Mouse (Mus musculus): Measurements from ENCODE around the gene Ifi27. TPM values are rescaled to one million over a fixed set of nuclear protein-coding genes. Genes with fewer than 3 reads are reported as not detected.

Ifi27 gene
- 143 and 254 TPM in 2 replicates for polyA plus RNA-seq (2021; fragmentation: Nextera tagmentation)
- long read RNA-seq, experiment 1, transcript Ifi27-201 (6 exons, 889 nt), result minor isoform, 19 of 122 reads
- long read RNA-seq, experiment 1, transcript Ifi27-205 (7 exons, 977 nt), result major isoform, 80 of 122 reads
- long read RNA-seq, experiment 1, partial matches to known transcripts, result 5 of 122 reads
- long read RNA-seq, experiment 1, other reads (novel, unspliced or antisense), result 18 of 122 reads
- long read RNA-seq, experiment 2, transcript Ifi27-205 (7 exons, 977 nt), result major isoform, 46 of 53 reads
- long read RNA-seq, experiment 2, partial matches to known transcripts, result 0 of 53 reads
- long read RNA-seq, experiment 2, other reads (novel, unspliced or antisense), result 4 of 53 reads

GRCm38 (mm10) chr12:103433986-103434731 lies at the start of gene Ifi27:
Ifi27 (plus strand) TSS chr12:103434211.

GRCm38 (mm10) chr12:103388505-103389347 lies 45.3 kb upstream of the Ifi27 start, which contains the start of gene Otub2:
Otub2 (plus strand) TSS chr12:103388682.

GRCm38 (mm10) chr12:103407720-103408119 lies 26.3 kb upstream of the Ifi27 start, which contains the start of gene 9330161L09Rik:
9330161L09Rik (minus strand) TSS chr12:103407820.

GRCm38 (mm10) chr12:103425729-103426470 lies 8.1 kb upstream of the Ifi27 start, which contains the start of gene Ddx24:
Ddx24 (minus strand) TSS chr12:103425830.

GRCm38 (mm10) chr12:103443524-103443923 lies 9.5 kb downstream of the Ifi27 start, which contains the start of gene Ifi27l2a:
Ifi27l2a (minus strand) TSS chr12:103443680.

GRCm38 (mm10) chr12:103457140-103457539 lies 23.1 kb downstream of the Ifi27 start, which contains the start of gene Ifi27l2b:
Ifi27l2b (minus strand) TSS chr12:103457223.

Other genes starting within 250 kb of the Ifi27 start
- gene Prima1, start 192.1 kb upstream of the Ifi27 start, polyA plus RNA-seq (2021; fragmentation: Nextera tagmentation), result 2.1 TPM in 2 replicates
- 2.2 and 3.4 TPM in 2 replicates for gene Fam181a, start 123.2 kb upstream of the Ifi27 start, polyA plus RNA-seq (2021; fragmentation: Nextera tagmentation)
- gene Asb2, start 78.2 kb upstream of the Ifi27 start, polyA plus RNA-seq (2021; fragmentation: Nextera tagmentation), result 1.8 and 2.1 TPM in 2 replicates
- gene Otub2, start 45.5 kb upstream of the Ifi27 start, polyA plus RNA-seq (2021; fragmentation: Nextera tagmentation), result 29.6 and 30.0 TPM in 2 replicates
- gene 9330161L09Rik, start 26.4 kb upstream of the Ifi27 start, polyA plus RNA-seq (2021; fragmentation: Nextera tagmentation), result 0.19 and 0.38 TPM in 2 replicates
- 288 and 319 TPM in 2 replicates for gene Ddx24, start 8.4 kb upstream of the Ifi27 start, polyA plus RNA-seq (2021; fragmentation: Nextera tagmentation)
- gene Ifi27l2a, start 9.5 kb downstream of the Ifi27 start, polyA plus RNA-seq (2021; fragmentation: Nextera tagmentation), result 21.0 and 37.1 TPM in 2 replicates
- gene Ifi27l2b, start 23.0 kb downstream of the Ifi27 start, polyA plus RNA-seq (2021; fragmentation: Nextera tagmentation), result not detected in 2 replicates
- gene Ppp4r4, start 98.1 kb downstream of the Ifi27 start, polyA plus RNA-seq (2021; fragmentation: Nextera tagmentation), result 9.5 and 10.3 TPM in 2 replicates
- not detected in 2 replicates for gene Serpina10, start 197.2 kb downstream of the Ifi27 start, polyA plus RNA-seq (2021; fragmentation: Nextera tagmentation)
- not detected in 2 replicates for gene Serpina6, start 223.0 kb downstream of the Ifi27 start, polyA plus RNA-seq (2021; fragmentation: Nextera tagmentation)
- gene Serpina16, start 241.9 kb downstream of the Ifi27 start, polyA plus RNA-seq (2021; fragmentation: Nextera tagmentation), result not detected in 2 replicates